Mouse (Mus musculus): ENCODE results near the gene Tcp11l2.

DNA sequence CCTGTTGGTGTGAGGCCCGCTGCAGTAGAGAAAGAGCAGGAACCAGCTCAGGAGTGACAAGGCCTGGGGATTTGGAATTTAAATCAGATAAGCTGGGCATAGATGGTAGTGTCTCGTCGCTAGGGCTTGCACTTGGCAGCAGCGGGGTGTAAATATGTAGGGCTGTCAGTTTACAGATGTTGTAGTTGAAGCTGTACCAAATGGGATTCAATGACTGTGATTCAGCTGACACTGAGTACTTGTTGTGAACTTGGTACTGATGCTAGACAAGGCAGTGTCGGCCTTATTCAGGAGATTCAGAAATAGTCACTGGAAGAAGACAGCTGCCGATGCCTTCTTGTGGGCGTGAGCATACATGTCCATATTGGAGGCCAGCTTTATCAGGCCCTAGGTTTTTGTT lies 5.8 kb downstream of the Tcp11l2 start:
- TF ChIP-seq CTCF (IDR thresholded peaks at IDR 0.05; ENCODE audit: low read depth) (no peak), EP300 (IDR thresholded peaks at IDR 0.05; ENCODE audit: low read depth) (no peak)
